Mouse (Mus musculus) megakaryocyte, embryonic 14.5 days (primary cell): ENCODE data around the gene Zcwpw1.
"Not testable (repeated sequence)": the region's sequence is repeated elsewhere in the genome, so short reads cannot be mapped to it uniquely, and the experiment has no call there.

Experiments used
- FLI1 ChIP-seq: IDR thresholded peaks from 2 replicates; pipeline ENCODE4 v1.6.1; 2012; ENCODE audit warnings: low read length, inconsistent platforms, mixed read lengths
- GATA1 ChIP-seq: IDR thresholded peaks from 3 replicates; pipeline ENCODE4 v1.6.1; 2012; ENCODE audit warnings: mixed read lengths, low read length, inconsistent platforms, borderline replicate concordance

DNA sequence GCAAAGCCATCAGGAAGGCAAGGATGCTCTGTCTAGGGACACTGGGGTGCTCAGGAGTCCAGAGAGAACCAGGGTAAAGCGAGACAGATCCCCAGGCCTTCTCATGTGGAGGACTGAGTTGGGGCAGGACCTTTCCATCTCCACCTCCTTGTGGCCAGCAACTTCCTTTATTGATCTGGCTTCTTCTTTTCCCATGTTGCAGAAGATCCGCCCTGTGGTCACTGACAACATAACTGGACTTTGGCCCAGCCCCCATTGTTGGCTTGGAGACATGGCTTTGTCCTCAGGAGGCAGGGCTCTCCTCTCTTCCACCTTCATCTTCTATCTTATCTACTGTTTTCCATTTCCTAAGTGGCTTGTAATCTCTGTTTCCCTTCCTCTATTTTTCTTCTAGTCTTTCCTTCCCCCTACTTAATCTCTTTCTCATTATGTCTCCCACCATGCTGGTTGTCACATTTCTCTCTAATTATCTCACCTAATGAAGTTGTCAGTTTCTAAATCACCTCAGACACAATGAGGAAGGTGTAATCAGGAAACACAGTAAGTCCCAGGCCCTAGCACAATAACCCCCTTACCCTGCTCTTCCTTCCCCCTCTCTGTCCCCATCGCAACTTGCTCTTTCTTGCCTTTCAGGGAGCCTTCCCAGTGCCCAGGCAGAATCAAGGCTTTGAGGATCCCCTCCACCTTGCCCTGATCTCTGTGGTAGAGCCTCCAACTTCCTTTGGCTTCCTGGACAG lies 84.2 kb downstream of the Zcwpw1 start, which contains the start of gene Pilrb2:
- TF ChIP-seq GATA1, FLI1: not testable (repeated sequence)
